Comparison of ENCODE assay signal across 9 mouse cellular contexts in the genomic region with DNA sequence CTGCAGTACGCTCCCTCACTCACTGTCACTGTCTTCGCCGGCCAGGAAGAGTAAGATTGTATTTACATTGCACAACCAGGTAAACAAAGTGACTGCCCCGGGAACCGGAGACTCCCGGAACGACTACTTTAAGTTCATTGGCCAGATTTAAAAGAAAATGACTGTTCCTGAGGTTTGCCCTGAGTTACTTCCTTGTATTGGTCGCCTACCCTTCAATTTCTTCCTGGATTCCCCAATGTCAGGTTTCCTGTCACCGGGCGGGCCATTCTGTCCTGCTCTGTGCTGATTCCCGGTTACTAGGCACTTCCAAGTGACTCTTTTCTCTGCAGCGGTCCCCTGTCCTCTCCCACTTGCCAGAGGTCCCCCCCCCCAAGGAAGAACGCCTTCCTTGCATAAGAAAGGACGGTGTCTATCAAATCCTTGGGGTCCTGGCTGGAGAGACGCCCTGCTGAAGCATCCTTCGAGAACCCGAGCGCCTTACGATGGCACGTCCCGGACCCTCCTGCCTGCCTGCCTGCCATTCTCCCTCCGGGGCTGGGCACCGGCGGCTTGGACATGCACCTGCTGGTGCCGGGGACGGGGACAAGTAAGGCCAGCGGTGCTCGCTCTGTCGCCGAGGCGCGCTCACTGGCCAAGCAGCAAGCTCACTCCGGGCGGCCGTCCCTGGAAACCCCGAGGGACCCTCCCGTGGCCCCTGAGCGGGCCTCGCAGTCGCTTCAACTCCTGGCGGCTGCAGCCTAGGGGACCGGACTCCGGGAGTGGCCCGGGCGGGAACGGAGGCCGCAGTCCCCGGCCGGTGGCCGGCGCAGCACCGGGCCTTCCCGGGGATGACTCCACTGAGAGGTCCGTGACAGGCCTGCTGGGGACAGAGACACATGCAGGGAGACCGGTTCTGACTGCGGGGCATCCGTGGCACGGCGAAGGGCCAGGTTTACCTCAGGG. TPM values are rescaled to one million over a fixed set of nuclear protein-coding genes. Genes with fewer than 3 reads are reported as not detected.
A peak's percentile ranks its signal among the peaks of the same experiment; 100 is the strongest.
DNase-seq lines count a peak whose midpoint lies in the region; ATAC-seq and TF ChIP-seq lines count a peak whose summit lies in the region.
"Had no signal": no experiment of that assay in that cellular context is flagged by ENCODE, and none has a peak within 500 bp of the region (broad histone marks: within the 10 kb centered on the region; RNA-seq: fewer than 3 reads in every experiment).

No protein-coding gene starts in this region.

- no peak for TF ChIP-seq EP300 in liver, postnatal 0 days (IDR thresholded peaks at IDR 0.05; ENCODE audit: low read depth)

- peak overlapping the region; percentile 80 for H3K4me2 ChIP-seq in heart, embryonic 14.5 days (ENCODE audit: low read length)
- peak overlapping the region; percentile 80 for H3K4me2 ChIP-seq in hindbrain, embryonic 11.5 days (replicated peaks; ENCODE audit: low read depth, low read length)
- peak overlapping the region; percentile 97 for H3K4me2 ChIP-seq in liver, postnatal 0 days (ENCODE audit: low read depth, low read length)

- H3K9me3 ChIP-seq in heart, embryonic 14.5 days (ENCODE audit: control insufficient read depth, low read length) = no peaks in the 10 kb centered on the region
- H3K9me3 ChIP-seq in hindbrain, embryonic 11.5 days (ENCODE audit: control insufficient read depth, low read length) = no peaks in the 10 kb centered on the region
- H3K9me3 ChIP-seq in liver, postnatal 0 days (ENCODE audit: low read length) = no peaks in the 10 kb centered on the region

- ATAC-seq in heart, embryonic 14.5 days (ENCODE audit: insufficient number of reproducible peaks, insufficient read depth, low FRiP score, low read depth) = peak; percentile 44
- no peak; the same call in none of the 2 replicates for ATAC-seq in hindbrain, embryonic 11.5 days (ENCODE audit: low FRiP score)
- peak; percentile 22 for ATAC-seq in liver, postnatal 0 days

- 4% methylated on average over 57 of the region's 59 CpGs for WGBS in heart, embryonic 14.5 days
- WGBS in hindbrain, embryonic 11.5 days = 3% methylated on average over 54 of the region's 59 CpGs
- WGBS in liver, postnatal 0 days (ENCODE audit: insufficient replicate concordance) = under 1% methylated on average over 53 of the region's 59 CpGs

- DNase-seq in heart, postnatal 10 days = no peak
- DNase-seq in CD4-positive, CD25-positive, alpha-beta regulatory T cell, adult 2 months (ENCODE audit: low read depth, low spot score) = peak; percentile 45
- no peak for DNase-seq in hindbrain, embryonic 11.5 days (ENCODE audit: low spot score)
- DNase-seq in liver, postnatal 0 days = peak; percentile 57
- DNase-seq in natural killer cell, adult 2 months (ENCODE audit: low spot score in 2 of 2) = no peak
- no peak for DNase-seq in cerebellum, postnatal 25 days

- no peaks in the 10 kb centered on the region for H3K27me3 ChIP-seq in heart, embryonic 14.5 days (ENCODE audit: control insufficient read depth, insufficient read depth, low read length)
- H3K27me3 ChIP-seq in hindbrain, embryonic 11.5 days (ENCODE audit: control insufficient read depth, insufficient read depth, low read length) = no peaks in the 10 kb centered on the region
- H3K27me3 ChIP-seq in liver, postnatal 0 days (ENCODE audit: insufficient read depth, low read length) = no peaks in the 10 kb centered on the region

- peak overlapping the region; percentile 99 for H3K9ac ChIP-seq in heart, embryonic 14.5 days (ENCODE audit: low read length)
- peak overlapping the region; percentile 99 for H3K9ac ChIP-seq in hindbrain, embryonic 11.5 days (ENCODE audit: low read depth, low read length)
- H3K9ac ChIP-seq in liver, postnatal 0 days (replicated peaks) = peak overlapping the region; percentile 98

- H3K4me3 ChIP-seq in heart, embryonic 14.5 days (ENCODE audit: control insufficient read depth in 1 of 2, insufficient read depth in 1 of 2, low read depth in 1 of 2, low read length in 2 of 2) = peak overlapping the region; percentile 90 to 99
- peak overlapping the region; percentile 94 for H3K4me3 ChIP-seq in brown adipose tissue, adult 24 weeks (ENCODE audit: insufficient read depth, low read depth, low read length)
- peak overlapping the region; percentile 98 for H3K4me3 ChIP-seq in hindbrain, embryonic 11.5 days (ENCODE audit: low read depth, low read length)
- H3K4me3 ChIP-seq in liver, postnatal 0 days (ENCODE audit: low read depth, low read length) = peak overlapping the region; percentile 98

- peak overlapping the region; percentile 61 to 100 for H3K27ac ChIP-seq in heart, embryonic 14.5 days (replicated peaks in 1 of 2; ENCODE audit: control insufficient read depth in 1 of 2, insufficient read depth in 1 of 2, low read depth in 2 of 2, low read length in 2 of 2)
- H3K27ac ChIP-seq in brown adipose tissue, adult 24 weeks (replicated peaks; ENCODE audit: low read depth, low read length) = 0 out of 2 replicates have a peak overlapping the region, but pooled peaks have one; percentile 8
- peak overlapping the region; percentile 100 for H3K27ac ChIP-seq in hindbrain, embryonic 11.5 days (ENCODE audit: low read depth, low read length)
- peak overlapping the region; percentile 86 for H3K27ac ChIP-seq in liver, postnatal 0 days (ENCODE audit: low read depth)

- intact Hi-C loops in heart, postnatal 10 days (cut with DNase I) = loop anchor here (2.0 kb wide), 2 partner anchors 18 to 38 kb away; no protein-coding TSS in a partner anchor

- TF ChIP-seq CTCF in liver, postnatal 0 days (IDR thresholded peaks at IDR 0.05; ENCODE audit: low read depth) = no peak

- peaks cover 29% of the 10 kb centered on the region for H3K36me3 ChIP-seq in heart, embryonic 14.5 days (ENCODE audit: control insufficient read depth, insufficient read depth, low read length)
- H3K36me3 ChIP-seq in hindbrain, embryonic 11.5 days (ENCODE audit: control insufficient read depth, insufficient read depth, low read length) = no peaks in the 10 kb centered on the region
- peaks cover 28% of the 10 kb centered on the region for H3K36me3 ChIP-seq in liver, postnatal 0 days (replicated peaks; ENCODE audit: insufficient read depth, low read length)

- peaks cover 4 to 31% of the 10 kb centered on the region in 2 experiments for H3K4me1 ChIP-seq in heart, embryonic 14.5 days (ENCODE audit: control insufficient read depth in 2 of 2, insufficient read depth in 2 of 2, low read length in 2 of 2)
- peaks cover 2% of the 10 kb centered on the region; the same call in 1 of the 2 replicates for H3K4me1 ChIP-seq in brown adipose tissue, adult 24 weeks (ENCODE audit: control insufficient read depth, insufficient read depth, insufficient read length, low read length)
- 0 out of 2 replicates have a peak, but pooled peaks cover 5% of the 10 kb centered on the region for H3K4me1 ChIP-seq in hindbrain, embryonic 11.5 days (replicated peaks; ENCODE audit: control insufficient read depth, insufficient read depth, low read length)
- H3K4me1 ChIP-seq in liver, postnatal 0 days (ENCODE audit: insufficient read depth) = peaks cover 25% of the 10 kb centered on the region

RNA-seq across cellular contexts. Expression of a gene that starts 1.2 kb away (rescaled TPM):
- polyA plus RNA-seq in heart, embryonic 14.5 days (2014; fragmentation: Nextera tagmentation; extraction: Ambion mirVana) = 13.5 and 15.3 TPM in 2 replicates
- total RNA-seq in heart, postnatal 10 days (2021) = 10 to 100 TPM in 1 of 2 experiments, 1 to 10 TPM in 1; 7.5 to 10.3 TPM
- polyA plus RNA-seq in brown adipose tissue, adult 24 weeks (2012; ENCODE audit: insufficient read depth, insufficient read length, missing spikeins) = 5.0 and 7.8 TPM in 2 replicates
- 23.5 and 25.1 TPM in 2 replicates for polyA plus RNA-seq in hindbrain, embryonic 11.5 days (2014; fragmentation: Nextera tagmentation; extraction: Ambion mirVana)
- 5.9 and 7.2 TPM in 2 replicates for polyA plus RNA-seq in liver, postnatal 0 days (2015; fragmentation: Nextera tagmentation; extraction: Ambion mirVana)

RNA-seq across cellular contexts. Expression of a gene that starts 28.4 kb away (rescaled TPM):
- 39.4 and 43.2 TPM in 2 replicates for polyA plus RNA-seq in heart, embryonic 14.5 days (2014; fragmentation: Nextera tagmentation; extraction: Ambion mirVana)
- total RNA-seq in heart, postnatal 10 days (2021) = 100 to 1,000 TPM; 238 to 242 TPM
- 1.2 and 2.4 TPM in 2 replicates for polyA plus RNA-seq in brown adipose tissue, adult 24 weeks (2012; ENCODE audit: insufficient read depth, insufficient read length, missing spikeins)
- polyA plus RNA-seq in hindbrain, embryonic 11.5 days (2014; fragmentation: Nextera tagmentation; extraction: Ambion mirVana) = 0.12 and 0.32 TPM in 2 replicates
- 0.34 and 0.69 TPM in 2 replicates for polyA plus RNA-seq in liver, postnatal 0 days (2015; fragmentation: Nextera tagmentation; extraction: Ambion mirVana)
- total RNA-seq: adrenal gland, postnatal 36 days had no signal

RNA-seq across cellular contexts. Expression of a gene that starts 32.6 kb away (rescaled TPM):
- 4.4 and 6.2 TPM in 2 replicates for polyA plus RNA-seq in heart, embryonic 14.5 days (2014; fragmentation: Nextera tagmentation; extraction: Ambion mirVana)
- total RNA-seq in heart, postnatal 10 days (2021) = 10 to 100 TPM; 13.5 to 15.2 TPM
- polyA plus RNA-seq in brown adipose tissue, adult 24 weeks (2012; ENCODE audit: insufficient read depth, insufficient read length, missing spikeins) = 2.5 and 2.8 TPM in 2 replicates
- 5.1 and 5.7 TPM in 2 replicates for polyA plus RNA-seq in hindbrain, embryonic 11.5 days (2014; fragmentation: Nextera tagmentation; extraction: Ambion mirVana)
- polyA plus RNA-seq in liver, postnatal 0 days (2015; fragmentation: Nextera tagmentation; extraction: Ambion mirVana) = 1.4 and 1.5 TPM in 2 replicates

RNA-seq across cellular contexts. Expression of a gene that starts 39.8 kb away (rescaled TPM):
- not detected in 2 replicates for polyA plus RNA-seq in heart, embryonic 14.5 days (2014; fragmentation: Nextera tagmentation; extraction: Ambion mirVana)
- not detected for total RNA-seq in heart, postnatal 10 days (2021)
- polyA plus RNA-seq in brown adipose tissue, adult 24 weeks (2012; ENCODE audit: insufficient read depth, insufficient read length, missing spikeins) = not detected in 2 replicates
- 0.42 and 0.56 TPM in 2 replicates for polyA plus RNA-seq in hindbrain, embryonic 11.5 days (2014; fragmentation: Nextera tagmentation; extraction: Ambion mirVana)
- polyA plus RNA-seq in liver, postnatal 0 days (2015; fragmentation: Nextera tagmentation; extraction: Ambion mirVana) = not detected in 2 replicates
- total RNA-seq: adrenal gland, postnatal 36 days had no signal

RNA-seq across cellular contexts. Expression of a gene that starts 41.1 kb away (rescaled TPM):
- polyA plus RNA-seq in heart, embryonic 14.5 days (2014; fragmentation: Nextera tagmentation; extraction: Ambion mirVana) = 8.6 and 9.1 TPM in 2 replicates
- total RNA-seq in heart, postnatal 10 days (2021) = 1 to 10 TPM; 3.7 to 4.0 TPM
- polyA plus RNA-seq in brown adipose tissue, adult 24 weeks (2012; ENCODE audit: insufficient read depth, insufficient read length, missing spikeins) = 2.8 and 3.1 TPM in 2 replicates
- polyA plus RNA-seq in hindbrain, embryonic 11.5 days (2014; fragmentation: Nextera tagmentation; extraction: Ambion mirVana) = 18.3 and 20.4 TPM in 2 replicates
- 6.1 and 6.2 TPM in 2 replicates for polyA plus RNA-seq in liver, postnatal 0 days (2015; fragmentation: Nextera tagmentation; extraction: Ambion mirVana)

Comparison
In these comparisons a context has a peak if more than half of its experiments do, and no peak if none do; other contexts are left out.
1. H3K27ac ChIP-seq: peak in every context shown above with its lines; median percentile 100 in hindbrain, embryonic 11.5 days; 86 in liver, postnatal 0 days; 80 in heart, embryonic 14.5 days; 8 in brown adipose tissue, adult 24 weeks.
2. DNase-seq: peak in CD4-positive, CD25-positive, alpha-beta regulatory T cell, adult 2 months (single experiment) and liver, postnatal 0 days (single experiment); none in heart, postnatal 10 days (0 of 2), hindbrain, embryonic 11.5 days (single experiment), natural killer cell, adult 2 months (0 of 2) and cerebellum, postnatal 25 days (0 of 2).
3. RNA of a gene that starts 28.4 kb away (polyA plus RNA-seq): 39.4 to 43.2 TPM in heart, embryonic 14.5 days; 1.2 to 2.4 TPM in brown adipose tissue, adult 24 weeks, 0.34 to 0.69 TPM in liver, postnatal 0 days and 0.12 to 0.32 TPM in hindbrain, embryonic 11.5 days; every median in the first group is over 10 times any median in the second.
4. Peak in every context shown above with its lines, with median percentiles within 50 percentile points of each other: H3K4me2 ChIP-seq, H3K4me3 ChIP-seq and H3K9ac ChIP-seq.